Mouse (Mus musculus) hindbrain, embryonic 11.5 days (tissue): Measurements from ENCODE around the gene Birc7. TPM values are rescaled to one million over a fixed set of nuclear protein-coding genes. Genes with fewer than 3 reads are reported as not detected.

Source experiments
- ATAC-seq: fragments of 200-750 bp; cut with Nextera tagmentation; 2 replicates; pipeline ENCODE4 v1.8.0; 2017; ENCODE audit warnings: mild to moderate bottlenecking, moderate TSS enrichment, moderate library complexity; ENCODE audit not compliant: low FRiP score
- DNase-seq: peaks from one replicate; pipeline ENCODE4 v3.0.0-alpha.2; 2015; ENCODE audit warnings: low spot score
- H3K27ac ChIP-seq: fragments of 300-500 bp; sonication (generic); 2 replicates; pipeline ENCODE4 v1.5.1; 2014; ENCODE audit warnings: mild to moderate bottlenecking, low read depth, low read length
- H3K27me3 ChIP-seq: fragments of 300-500 bp; sonication (generic); 2 replicates; pipeline ENCODE4 v1.6.1; 2014; ENCODE audit warnings: mild to moderate bottlenecking, low read length, moderate library complexity, mixed read lengths; ENCODE audit not compliant: control insufficient read depth, insufficient read depth
- H3K36me3 ChIP-seq: fragments of 300-500 bp; sonication (generic); 2 replicates; pipeline ENCODE4 v1.6.1; 2014; ENCODE audit warnings: mild to moderate bottlenecking, low read length, moderate library complexity, mixed read lengths; ENCODE audit not compliant: control insufficient read depth, insufficient read depth
- H3K4me1 ChIP-seq: fragments of 300-500 bp; sonication (generic); replicated peaks from 2 replicates; pipeline ENCODE4 v1.6.1; 2014; ENCODE audit warnings: low read length, mixed read lengths; ENCODE audit not compliant: control insufficient read depth, insufficient read depth
- H3K4me2 ChIP-seq: fragments of 300-500 bp; sonication (generic); replicated peaks from 2 replicates; pipeline ENCODE4 v1.6.1; 2014; ENCODE audit warnings: mild to moderate bottlenecking, low read depth, low read length
- H3K4me3 ChIP-seq: fragments of 300-500 bp; sonication (generic); 2 replicates; pipeline ENCODE4 v1.5.1; 2014; ENCODE audit warnings: low read depth, low read length
- H3K9ac ChIP-seq: fragments of 300-500 bp; sonication (generic); 2 replicates; pipeline ENCODE4 v1.6.1; 2014; ENCODE audit warnings: low read depth, low read length
- H3K9me3 ChIP-seq: fragments of 300-500 bp; sonication (generic); 2 replicates; pipeline ENCODE4 v1.6.1; 2016; ENCODE audit warnings: low read length; ENCODE audit not compliant: control insufficient read depth
- WGBS: fragments of 180-500 bp; shearing (Covaris S2); extraction: QIAGEN DNeasy Blood & Tissue Kit; methylation state at CpG from one replicate; pipeline ENCODE4 v1.1.7; 2014; 5-methylcytosine and 5-hydroxymethylcytosine counted together
- polyA plus RNA-seq: library from polyadenylated mRNA; unstranded; fragments of >200 nt; fragmentation: Nextera tagmentation; extraction: Ambion mirVana; gene quantifications from 2 replicates; pipeline ENCODE4 v1.2.1, GENCODE M21; 2014

Birc7 gene
- polyA plus RNA-seq = 0.49 and 0.65 TPM in 2 replicates

DNA sequence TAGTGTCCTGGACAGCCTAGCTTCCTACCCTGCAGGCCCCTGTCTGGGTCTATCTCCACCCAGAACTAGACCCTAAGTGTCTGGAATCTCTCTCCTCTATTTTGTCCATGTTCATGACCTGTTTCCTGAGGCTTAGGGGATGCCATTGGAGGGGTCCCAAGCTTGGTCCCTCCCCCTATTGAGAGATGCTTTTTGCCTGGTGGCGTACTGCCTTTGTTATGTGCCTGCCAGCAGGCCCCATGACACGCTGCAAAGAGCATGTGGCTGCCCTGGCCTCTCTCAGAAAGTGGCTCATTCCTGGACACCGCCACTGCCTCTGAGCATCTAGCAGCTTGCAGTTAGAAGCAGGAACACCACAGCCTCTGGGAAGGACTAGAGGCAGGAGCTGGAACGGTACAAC lies at the start of gene Birc7:
Gene Birc7 (plus strand): TSS at position 301 of the 400 bp plus-strand sequence.
- Histone ChIP-seq H3K9ac (0 out of 2 replicates have a peak within 1 kb of the TSS, but pooled peaks have one; percentile 16), H3K9me3 (no peaks in the 10 kb centered on the region), H3K27me3 (no peaks in the 10 kb centered on the region), H3K4me3 (no peak within 1 kb of the TSS), H3K36me3 (no peaks in the 10 kb centered on the region), H3K27ac (no peak within 1 kb of the TSS), H3K4me2 (no peak within 1 kb of the TSS), H3K4me1 (no peaks in the 10 kb centered on the region)
- ATAC-seq (no peak), DNase-seq (no peak)
- WGBS = 49% methylated on average over 4 of the region's 4 CpGs

DNA sequence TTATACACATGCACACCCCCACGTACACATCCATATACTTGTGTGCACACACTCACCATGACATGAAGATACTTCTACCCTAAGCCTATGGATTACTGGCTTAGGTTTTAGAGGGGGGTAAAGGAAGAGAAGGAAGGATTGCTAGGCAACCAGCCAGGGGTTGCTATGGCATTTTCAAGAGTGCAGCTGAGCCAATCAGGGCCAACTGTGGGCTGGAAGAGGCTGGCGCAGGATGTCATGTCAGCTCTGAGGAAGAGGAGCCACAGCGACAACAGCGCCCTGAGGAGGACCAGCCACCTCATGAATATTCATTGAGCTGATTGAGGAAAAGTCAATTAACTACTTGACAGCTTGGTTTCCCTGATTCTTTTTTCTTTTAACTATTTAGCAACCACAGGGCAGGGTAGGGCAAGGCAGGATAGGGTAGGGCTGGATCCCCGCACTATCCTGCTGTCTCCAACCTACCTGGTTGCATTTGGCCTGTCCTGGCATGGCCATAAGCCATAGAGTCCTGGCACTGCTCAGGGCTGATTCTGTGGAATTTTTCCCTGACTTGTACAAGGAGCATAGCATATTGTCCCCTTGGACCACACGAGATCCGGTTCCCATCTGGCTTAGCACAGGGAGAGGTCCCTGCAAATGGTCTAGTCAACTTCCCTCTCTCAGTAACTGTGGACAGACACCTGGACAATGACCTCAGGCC lies 49.3 kb upstream of the Birc7 start:
- 42% methylated on average over 7 of the region's 7 CpGs for WGBS
- H3K4me2 ChIP-seq = no peak overlapping the region
- no peaks in the 10 kb centered on the region for H3K27me3 ChIP-seq
- 0 out of 2 replicates have a peak, but pooled peaks cover 3% of the 10 kb centered on the region for H3K36me3 ChIP-seq
- peak overlapping the region; percentile 63 for H3K27ac ChIP-seq
- no peaks in the 10 kb centered on the region for H3K9me3 ChIP-seq
- H3K4me3 ChIP-seq = no peak overlapping the region
- peaks cover 11% of the 10 kb centered on the region for H3K4me1 ChIP-seq
- DNase-seq = peak; percentile 70
- H3K9ac ChIP-seq = no peak overlapping the region
- ATAC-seq = peak; percentile 91

DNA sequence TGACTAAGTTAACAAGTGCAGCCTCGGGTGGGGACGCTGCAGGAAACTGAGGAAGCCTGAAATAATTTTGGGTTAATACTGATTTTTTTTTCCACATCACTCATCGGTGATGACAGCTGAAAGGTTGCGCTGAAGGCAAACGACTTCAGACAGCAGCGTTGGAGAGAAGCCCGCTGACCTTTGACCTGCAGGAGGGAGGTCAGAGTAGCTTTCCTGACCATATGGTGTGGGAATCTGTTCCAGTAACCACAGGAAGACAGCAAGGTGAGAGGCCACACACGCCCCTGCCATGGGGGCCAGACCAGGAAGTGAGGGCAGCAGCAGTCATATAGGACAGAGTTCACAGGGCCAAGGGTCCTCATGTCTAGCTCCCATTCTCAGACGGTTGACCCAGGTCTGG lies 47.5 kb upstream of the Birc7 start:
- H3K4me2 ChIP-seq = no peak overlapping the region
- no peaks in the 10 kb centered on the region for H3K9me3 ChIP-seq
- ATAC-seq (no peak), DNase-seq (no peak)
- H3K4me3 ChIP-seq = no peak overlapping the region
- H3K4me1 ChIP-seq = peaks cover 15% of the 10 kb centered on the region
- no peak overlapping the region for H3K27ac ChIP-seq
- H3K9ac ChIP-seq = no peak overlapping the region
- WGBS = 53% methylated on average over 9 of the region's 9 CpGs
- no peaks in the 10 kb centered on the region for H3K27me3 ChIP-seq
- 0 out of 2 replicates have a peak, but pooled peaks cover 3% of the 10 kb centered on the region for H3K36me3 ChIP-seq

DNA sequence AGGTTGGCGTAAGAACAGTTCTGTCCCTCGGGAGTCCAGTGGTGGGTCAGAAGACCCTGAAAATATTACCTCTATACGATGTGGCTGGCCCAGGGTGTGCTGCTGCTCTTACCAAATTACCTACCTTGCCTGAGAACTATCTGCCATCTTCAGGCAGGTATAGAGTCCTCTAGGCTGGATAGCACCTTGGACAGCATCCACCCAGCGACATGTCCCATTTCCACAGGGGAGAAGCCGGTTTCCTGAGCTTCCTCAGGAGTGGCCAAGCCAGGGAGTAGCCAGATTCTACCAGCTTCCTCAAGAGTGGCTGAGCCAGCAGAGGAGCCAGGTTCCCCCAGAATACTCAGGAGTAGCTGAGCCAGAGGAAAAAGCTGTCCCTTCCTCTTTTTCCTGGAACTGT lies 43.6 kb upstream of the Birc7 start:
- Histone ChIP-seq H3K9ac (no peak overlapping the region), H3K27ac (no peak overlapping the region), H3K4me2 (no peak overlapping the region), H3K36me3 (0 out of 2 replicates have a peak, but pooled peaks cover 3% of the 10 kb centered on the region), H3K27me3 (no peaks in the 10 kb centered on the region), H3K4me1 (peaks cover 12% of the 10 kb centered on the region), H3K4me3 (no peak overlapping the region), H3K9me3 (no peaks in the 10 kb centered on the region)
- ATAC-seq = no peak
- WGBS = 80% methylated on average over 5 of the region's 5 CpGs
- no peak for DNase-seq

DNA sequence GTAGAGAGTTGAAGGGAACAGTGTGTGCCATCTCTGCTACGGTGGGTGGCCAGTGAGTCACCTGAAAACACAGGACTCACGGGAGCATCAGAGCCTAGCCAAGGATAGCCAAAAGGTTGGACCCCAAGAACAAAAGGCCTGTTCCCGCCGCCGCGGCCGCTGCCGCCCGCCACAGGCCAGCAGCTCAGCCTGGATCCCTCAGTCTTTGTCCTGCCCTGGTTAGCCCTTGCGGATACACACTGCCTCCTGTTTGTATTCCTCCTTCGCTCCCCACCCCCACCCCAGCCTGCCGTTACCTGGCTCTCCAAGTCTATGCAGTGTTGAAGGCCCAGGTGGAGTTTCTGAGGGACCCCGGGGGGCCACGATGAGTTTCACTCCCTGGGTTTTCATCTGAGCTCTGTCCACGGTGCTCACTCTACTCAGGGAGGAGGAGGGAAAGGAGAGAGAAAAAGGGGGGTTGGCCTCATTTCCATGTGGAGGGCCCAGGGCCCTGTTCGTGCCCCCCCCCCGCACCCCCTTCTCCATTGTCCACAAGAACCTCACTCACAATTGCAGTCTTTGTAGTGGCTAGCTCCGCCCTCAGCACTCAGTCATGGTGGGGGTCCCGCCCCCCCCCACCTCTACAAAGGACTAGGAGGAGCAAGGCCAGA lies 39.4 kb upstream of the Birc7 start:
- ATAC-seq = peak; percentile 15
- peak overlapping the region; percentile 74 for H3K9ac ChIP-seq
- H3K4me3 ChIP-seq = peak overlapping the region; percentile 37
- H3K4me2 ChIP-seq = peak overlapping the region; percentile 70
- H3K9me3 ChIP-seq = no peaks in the 10 kb centered on the region
- 0 out of 2 replicates have a peak, but pooled peaks cover 4% of the 10 kb centered on the region for H3K27me3 ChIP-seq
- DNase-seq = peak; percentile 73
- peak overlapping the region; percentile 99 for H3K27ac ChIP-seq
- 5% methylated on average over 19 of the region's 19 CpGs for WGBS
- no peaks in the 10 kb centered on the region for H3K36me3 ChIP-seq
- H3K4me1 ChIP-seq = peaks cover 8% of the 10 kb centered on the region

DNA sequence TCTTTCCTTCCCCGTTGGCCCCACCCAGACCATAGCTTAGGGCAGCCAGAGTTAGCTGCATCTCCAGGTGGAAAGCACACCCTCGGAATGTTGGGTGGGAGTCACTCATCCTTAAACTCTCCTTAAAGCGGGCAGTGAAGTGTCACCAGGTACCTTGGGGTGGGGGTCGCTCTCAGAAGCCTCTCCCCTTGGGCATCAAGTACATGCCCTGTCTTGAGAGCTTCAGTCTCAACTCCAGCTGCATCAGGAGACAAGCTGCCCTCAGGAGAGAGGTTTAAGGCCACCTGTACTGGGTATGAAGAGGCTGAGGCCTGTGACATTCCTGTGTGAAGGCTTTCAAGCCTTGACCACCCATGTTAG lies 38.9 kb upstream of the Birc7 start:
- DNase-seq (no peak), ATAC-seq (no peak; the same call in 1 of the 2 replicates)
- no peaks in the 10 kb centered on the region for H3K36me3 ChIP-seq
- H3K9me3 ChIP-seq = no peaks in the 10 kb centered on the region
- H3K9ac ChIP-seq = peak overlapping the region; percentile 74
- H3K4me2 ChIP-seq = peak overlapping the region; percentile 82
- 0 out of 2 replicates have a peak, but pooled peaks cover 4% of the 10 kb centered on the region for H3K27me3 ChIP-seq
- H3K27ac ChIP-seq = peak overlapping the region; percentile 99
- peak overlapping the region; percentile 37 for H3K4me3 ChIP-seq
- H3K4me1 ChIP-seq = peaks cover 8% of the 10 kb centered on the region
- 9% methylated on average over 4 of the region's 4 CpGs for WGBS

DNA sequence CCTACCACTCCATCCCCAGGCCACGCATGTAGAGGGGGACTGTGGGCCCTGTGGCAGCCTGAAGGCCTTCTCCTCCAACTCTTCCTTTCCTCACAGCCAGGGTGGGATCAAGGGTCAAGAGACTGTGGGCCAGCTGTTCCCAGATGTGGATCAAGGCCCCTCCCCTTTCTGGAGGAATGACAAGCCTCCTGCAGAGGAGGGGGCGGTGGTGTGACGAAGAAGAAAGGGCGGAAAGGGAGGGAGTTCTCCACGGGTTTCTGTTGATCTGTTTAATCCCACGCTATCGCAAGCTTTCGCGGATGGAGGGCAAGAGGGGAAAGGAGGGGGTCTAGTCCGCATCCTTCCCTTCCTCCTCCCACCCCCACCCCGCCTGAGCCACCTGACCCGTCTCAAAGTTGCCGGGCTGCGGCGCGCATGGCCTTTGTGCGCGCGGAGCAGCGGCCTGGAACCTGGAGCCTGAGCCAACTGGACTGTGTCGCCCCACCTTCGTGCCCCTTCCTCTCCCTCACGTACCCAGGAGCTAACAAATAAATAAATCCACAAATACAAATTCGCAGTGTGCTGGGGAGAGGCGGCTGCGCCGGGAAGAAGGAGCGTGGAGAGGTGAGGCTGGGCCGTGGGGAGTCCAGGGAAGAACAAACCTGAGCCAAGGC lies 38.3 kb upstream of the Birc7 start:
- 2% methylated on average over 21 of the region's 29 CpGs for WGBS
- H3K27ac ChIP-seq = peak overlapping the region; percentile 99
- H3K4me2 ChIP-seq = peak overlapping the region; percentile 82
- H3K4me3 ChIP-seq = peak overlapping the region; percentile 93
- no peaks in the 10 kb centered on the region for H3K36me3 ChIP-seq
- ATAC-seq = peak; percentile 2; the same call in 1 of the 2 replicates
- H3K27me3 ChIP-seq = peaks cover 7% of the 10 kb centered on the region; the same call in 1 of the 2 replicates
- H3K4me1 ChIP-seq = peaks cover 12% of the 10 kb centered on the region
- peak overlapping the region; percentile 100 for H3K9ac ChIP-seq
- DNase-seq = no peak
- H3K9me3 ChIP-seq = no peaks in the 10 kb centered on the region

DNA sequence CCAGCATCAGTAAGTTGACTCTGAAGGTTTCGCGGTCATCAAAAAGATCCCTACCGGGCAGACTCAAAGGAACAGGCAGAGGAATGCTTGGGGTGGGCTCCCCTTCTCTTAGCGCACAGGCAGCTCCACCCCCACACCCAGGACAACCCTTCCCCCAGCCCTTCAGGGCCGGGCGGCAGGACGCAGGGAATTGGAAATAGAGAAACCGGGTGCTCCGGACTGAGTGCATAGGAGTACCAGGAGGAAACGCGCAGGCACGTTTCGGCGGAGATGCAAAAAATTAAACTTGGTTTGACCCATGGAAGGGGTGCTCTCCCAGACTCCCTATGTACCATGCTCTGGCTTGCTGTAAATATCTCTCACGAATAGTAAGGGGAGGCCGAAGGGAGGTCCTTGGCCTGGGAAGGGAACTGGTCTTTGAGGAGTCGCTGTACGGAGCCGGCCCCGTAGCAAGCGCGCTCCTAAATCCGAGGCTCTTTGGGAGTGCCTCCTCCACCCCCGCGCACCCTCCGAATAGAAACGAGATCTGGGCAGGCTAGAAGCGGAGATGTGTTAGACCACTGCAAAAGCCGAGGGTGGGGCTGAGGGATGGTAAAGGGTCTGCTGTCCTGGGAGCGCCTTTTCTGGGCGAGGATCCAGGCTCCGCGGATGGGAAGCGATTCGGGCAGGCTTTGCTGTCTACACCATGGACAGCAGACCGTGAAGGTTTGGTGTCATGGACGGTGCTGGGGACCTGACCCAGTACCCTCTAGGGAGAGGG lies 37.6 kb upstream of the Birc7 start:
- H3K9ac ChIP-seq = peak overlapping the region; percentile 100
- H3K27me3 ChIP-seq = peaks cover 7% of the 10 kb centered on the region; the same call in 1 of the 2 replicates
- H3K9me3 ChIP-seq = no peaks in the 10 kb centered on the region
- no peaks in the 10 kb centered on the region for H3K36me3 ChIP-seq
- DNase-seq (peak; percentile 77), ATAC-seq (no peak)
- H3K27ac ChIP-seq = peak overlapping the region; percentile 99
- WGBS = under 1% methylated on average over 37 of the region's 37 CpGs
- peak overlapping the region; percentile 82 for H3K4me2 ChIP-seq
- H3K4me3 ChIP-seq = peak overlapping the region; percentile 93
- peaks cover 11% of the 10 kb centered on the region for H3K4me1 ChIP-seq
